Mouse (Mus musculus) G1E (cell line): ENCODE data around the gene Dclk2. TPM values are rescaled to one million over a fixed set of nuclear protein-coding genes. Genes with fewer than 3 reads are reported as not detected.

Experiments
- ATAC-seq: 2 replicates; pipeline ENCODE4 v1.8.0; 2016; ENCODE audit warnings: mild to moderate bottlenecking; ENCODE audit not compliant: insufficient number of reproducible peaks, poor library complexity, low FRiP score, severe bottlenecking; ENCODE audit errors: extremely low read depth
- DNase-seq: peaks from one replicate; pipeline ENCODE4 v3.0.0; 2012; ENCODE audit warnings: low spot score
- H3K27me3 ChIP-seq: 2 replicates; pipeline ENCODE4 v1.6.1; 2012; ENCODE audit warnings: mild to moderate bottlenecking, low read length, inconsistent platforms; ENCODE audit not compliant: insufficient read depth
- H3K36me3 ChIP-seq: replicated peaks from 2 replicates; pipeline ENCODE3; 2012; ENCODE audit warnings: mild to moderate bottlenecking, inconsistent platforms
- H3K4me1 ChIP-seq: 2 replicates; pipeline ENCODE4 v1.6.1; 2012; ENCODE audit warnings: low read depth, low read length, inconsistent platforms, mixed read lengths; ENCODE audit not compliant: insufficient read depth
- H3K4me3 ChIP-seq: 2 replicates; pipeline ENCODE4 v1.5.1; 2012; ENCODE audit warnings: low read depth, mild to moderate bottlenecking, inconsistent platforms, low read length, moderate library complexity, mixed read lengths
- H3K9me3 ChIP-seq: replicated peaks from 2 replicates; pipeline ENCODE4 v1.6.1; 2012; ENCODE audit warnings: inconsistent platforms
- CTCF ChIP-seq: IDR thresholded peaks from 2 replicates; pipeline ENCODE4 v1.5.1; 2012; ENCODE audit warnings: low read depth, low read length, inconsistent platforms, mixed read lengths
- GATA1 ChIP-seq: IDR thresholded peaks from 2 replicates; pipeline ENCODE4 v1.6.1; 2012; ENCODE audit warnings: borderline replicate concordance, low read length, inconsistent platforms, mixed read lengths
- GATA2 ChIP-seq: IDR thresholded peaks from 2 replicates; pipeline ENCODE4 v1.6.1; 2012; ENCODE audit warnings: low read depth, low read length, inconsistent platforms, borderline replicate concordance
- POLR2AphosphoS5 ChIP-seq: IDR thresholded peaks from 2 replicates; pipeline ENCODE4 v1.6.1; 2012; ENCODE audit warnings: low read depth, low read length, inconsistent platforms; ENCODE audit not compliant: insufficient replicate concordance
- TAL1 ChIP-seq: conservative IDR thresholded peaks from 2 replicates; pipeline ENCODE4 v1.6.1; 2012; ENCODE audit warnings: low read depth, low read length, inconsistent platforms, mixed read lengths
- polyA plus RNA-seq: library from polyadenylated mRNA; stranded (reverse); fragments of >175 nt; gene quantifications from 2 replicates; pipeline ENCODE4 v1.2.3, GENCODE M21; 2012
- total RNA-seq, 2 experiments: library from RNA; stranded (forward) in 1 of 2; stranded (reverse) in 1 of 2; fragments of 200-1000 nt in 1 of 2; fragments of >200 nt in 1 of 2; fragmentation: Nextera tagmentation in 1 of 2; gene quantifications; 2 replicates each; pipeline ENCODE4 v1.2.3; 2014 to 2017

The Dclk2 gene
- total and polyA plus RNA-seq, 3 experiments: 0.11 to 5.3 TPM; not detected in 1

GRCm38 (mm10) chr3:86758727-86759126, 161.9 kb downstream of the Dclk2 start:
- ATAC-seq: no peak
- Histone ChIP-seq H3K9me3 (no peaks in the 10 kb centered on the region), H3K36me3 (no peaks in the 10 kb centered on the region), H3K4me3 (no peak overlapping the region), H3K27me3 (no peaks in the 10 kb centered on the region), H3K4me1 (no peaks in the 10 kb centered on the region)
- DNase-seq: no peak
- no peak for TF ChIP-seq GATA1
- no peak for TF ChIP-seq GATA2
- TF ChIP-seq TAL1: no peak
- TF ChIP-seq CTCF: no peak

DNA sequence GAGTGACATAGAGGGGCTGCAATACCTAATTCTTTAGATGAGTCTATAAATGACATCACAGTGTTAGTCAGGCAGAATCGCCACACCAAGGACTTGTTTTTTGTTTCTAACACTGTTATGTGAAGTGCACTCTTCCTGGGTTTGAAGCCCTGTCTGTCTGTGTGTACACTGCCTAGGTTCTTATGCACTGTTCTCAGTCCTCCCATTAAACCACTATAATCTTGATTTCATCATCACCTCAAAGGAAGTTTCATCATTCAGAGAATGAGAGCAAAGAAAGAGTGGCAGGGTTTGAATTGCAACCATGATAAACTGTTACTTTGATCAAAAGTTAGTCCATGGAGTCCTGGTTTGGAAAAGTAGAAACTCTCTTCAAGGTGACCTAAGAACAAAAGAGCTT, 164.1 kb downstream of the Dclk2 start:
- Histone ChIP-seq H3K4me3 (no peak overlapping the region), H3K36me3 (no peaks in the 10 kb centered on the region), H3K27me3 (no peaks in the 10 kb centered on the region), H3K4me1 (no peaks in the 10 kb centered on the region), H3K9me3 (no peaks in the 10 kb centered on the region)
- no peak for ATAC-seq
- TF ChIP-seq CTCF: no peak
- no peak for TF ChIP-seq POLR2AphosphoS5
- TF ChIP-seq GATA1: no peak
- no peak for TF ChIP-seq GATA2
- TF ChIP-seq TAL1: no peak
- no peak for DNase-seq

- no peak overlapping the region for H3K4me3 ChIP-seq
- no peak for DNase-seq
- no peak for ATAC-seq
- TF ChIP-seq CTCF (no peak), POLR2AphosphoS5 (no peak), GATA2 (no peak), TAL1 (no peak), GATA1 (no peak)
- no peaks in the 10 kb centered on the region for H3K4me1 ChIP-seq
- no peaks in the 10 kb centered on the region for H3K36me3 ChIP-seq
- no peaks in the 10 kb centered on the region for H3K9me3 ChIP-seq
- no peaks in the 10 kb centered on the region for H3K27me3 ChIP-seq
These were observed 165.8 kb downstream of the Dclk2 start for GRCm38 (mm10) chr3:86754595-86755557.

GRCm38 (mm10) chr3:86754178-86754577, 166.5 kb downstream of the Dclk2 start:
- no peaks in the 10 kb centered on the region for H3K4me1 ChIP-seq
- TF ChIP-seq POLR2AphosphoS5: no peak
- no peak for TF ChIP-seq TAL1
- ATAC-seq (no peak), DNase-seq (no peak)
- no peak overlapping the region for H3K4me3 ChIP-seq
- H3K27me3 ChIP-seq: no peaks in the 10 kb centered on the region
- no peaks in the 10 kb centered on the region for H3K9me3 ChIP-seq
- no peaks in the 10 kb centered on the region for H3K36me3 ChIP-seq

- no peaks in the 10 kb centered on the region for H3K27me3 ChIP-seq
- H3K4me1 ChIP-seq: no peaks in the 10 kb centered on the region
- H3K4me3 ChIP-seq: no peak overlapping the region
- no peak for TF ChIP-seq POLR2AphosphoS5
- no peak for TF ChIP-seq GATA2
- no peak for TF ChIP-seq GATA1
- no peak for TF ChIP-seq CTCF
- TF ChIP-seq TAL1: no peak
- ATAC-seq: no peak
- no peaks in the 10 kb centered on the region for H3K9me3 ChIP-seq
- no peaks in the 10 kb centered on the region for H3K36me3 ChIP-seq
- no peak for DNase-seq
These were observed 170.0 kb downstream of the Dclk2 start for GRCm38 (mm10) chr3:86750652-86751051.

- Histone ChIP-seq H3K27me3 (no peaks in the 10 kb centered on the region), H3K9me3 (no peaks in the 10 kb centered on the region), H3K4me1 (no peaks in the 10 kb centered on the region), H3K36me3 (peaks cover 12% of the 10 kb centered on the region), H3K4me3 (no peak overlapping the region)
- DNase-seq (no peak), ATAC-seq (no peak)
- TF ChIP-seq CTCF (no peak), TAL1 (no peak), GATA2 (no peak), GATA1 (no peak), POLR2AphosphoS5 (no peak)
These were observed 174.7 kb downstream of the Dclk2 start for GRCm38 (mm10) chr3:86745769-86746512.
